Mouse (Mus musculus) heart, adult 2 months (tissue): ENCODE measurements around the gene Spire2. TPM values are rescaled to one million over a fixed set of nuclear protein-coding genes. Genes with fewer than 3 reads are reported as not detected.
"Not testable (repeated sequence)": the region's sequence is repeated elsewhere in the genome, so short reads cannot be mapped to it uniquely, and the experiment has no call there.

ENCODE experiments used
- DNase-seq, 2 experiments: peaks; one replicate each; pipeline ENCODE4 v3.0.0; 2021
- H3K27ac ChIP-seq: fragments of 200-600 bp; 2 replicates; pipeline ENCODE4 v1.8.1; 2022
- H3K27me3 ChIP-seq: fragments of 200-500 bp; 2 replicates; pipeline ENCODE4 v1.6.1; 2012; ENCODE audit warnings: mild to moderate bottlenecking, low read length, inconsistent platforms, mixed read lengths; ENCODE audit not compliant: control insufficient read depth, insufficient read depth
- H3K36me3 ChIP-seq: fragments of 200-500 bp; 2 replicates; pipeline ENCODE4 v1.6.1; 2012; ENCODE audit warnings: low read length, inconsistent platforms; ENCODE audit not compliant: control insufficient read depth, insufficient read depth
- H3K4me1 ChIP-seq: fragments of 200-500 bp; 2 replicates; pipeline ENCODE4 v1.6.1; 2011; ENCODE audit warnings: low read length; ENCODE audit not compliant: control insufficient read depth, insufficient read depth
- H3K4me3 ChIP-seq: fragments of 200-600 bp; 2 replicates; pipeline ENCODE4 v1.8.1; 2022
- H3K79me2 ChIP-seq: fragments of 200-500 bp; replicated peaks from 2 replicates; pipeline ENCODE4 v1.6.1; 2012; ENCODE audit warnings: mild to moderate bottlenecking, inconsistent platforms, low read length, moderate library complexity, mixed read lengths; ENCODE audit not compliant: control insufficient read depth, insufficient read depth
- H3K9ac ChIP-seq: fragments of 200-500 bp; 2 replicates; pipeline ENCODE4 v1.6.1; 2012; ENCODE audit warnings: low read depth, mild to moderate bottlenecking, control low read depth, inconsistent platforms, low read length, mixed read lengths
- CTCF ChIP-seq: fragments of 200-600 bp; IDR thresholded peaks from 2 replicates; pipeline ENCODE4 v1.8.1; 2022; ENCODE audit warnings: antibody characterized with exemption, mild to moderate bottlenecking, moderate library complexity
- EP300 ChIP-seq: fragments of 200-500 bp; IDR thresholded peaks from 2 replicates; pipeline ENCODE4 v1.6.1; 2011; ENCODE audit warnings: low read depth, low read length, control low read depth; ENCODE audit not compliant: insufficient read depth
- POLR2A ChIP-seq: fragments of 200-500 bp; IDR thresholded peaks from 2 replicates; pipeline ENCODE4 v1.6.1; 2011; ENCODE audit warnings: mild to moderate bottlenecking, low read depth, low read length, control low read depth; ENCODE audit not compliant: insufficient read depth
- WGBS: fragments of 180-500 bp; shearing (Covaris S2); methylation state at CpG from one replicate; pipeline ENCODE4 v1.1.7; 2018; 5-methylcytosine and 5-hydroxymethylcytosine counted together
- intact Hi-C: fragments of 180-260 bp; cut with DNase I; formaldehyde crosslinking; loops from one replicate; pipeline ENCODE4 v1.15.1; 2025
- polyA plus RNA-seq: library from polyadenylated mRNA; depleted of rRNA; stranded (reverse); fragments of >200 nt; gene quantifications from 2 replicates; pipeline ENCODE4 v1.2.3, GENCODE M21; 2012
- total RNA-seq, 2 experiments: library from RNA; stranded (reverse); gene quantifications; 2 replicates each; pipeline ENCODE4 v1.2.3; 2021

Spire2 gene
- total and polyA plus RNA-seq, 3 experiments, result 0.11 to 0.53 (median 0.26) TPM

- Histone ChIP-seq H3K27ac (no peak overlapping the region), H3K4me3 (no peak overlapping the region), H3K36me3 (no peaks in the 10 kb centered on the region), H3K27me3 (peaks cover 8% of the 10 kb centered on the region; the same call in 1 of the 2 replicates), H3K79me2 (no peaks in the 10 kb centered on the region), H3K4me1 (no peaks in the 10 kb centered on the region; the same call in 1 of the 2 replicates), H3K9ac (no peak overlapping the region)
- TF ChIP-seq EP300 (no peak), CTCF (no peak), POLR2A (no peak)
- no peak for DNase-seq
- intact Hi-C loops, result no loop called here
- 17% methylated on average over 16 of the region's 16 CpGs for WGBS
These were observed 79.3 kb downstream of the Spire2 start for GRCm38 (mm10) chr8:123411781-123412327.

GRCm38 (mm10) chr8:123412560-123413170 is 80.2 kb downstream of the Spire2 start:
- Histone ChIP-seq H3K9ac (no peak overlapping the region), H3K27ac (no peak overlapping the region), H3K4me1 (no peaks in the 10 kb centered on the region; the same call in 1 of the 2 replicates), H3K36me3 (no peaks in the 10 kb centered on the region), H3K79me2 (no peaks in the 10 kb centered on the region), H3K4me3 (no peak overlapping the region), H3K27me3 (peaks cover 8% of the 10 kb centered on the region; the same call in 1 of the 2 replicates)
- TF ChIP-seq EP300 (no peak), CTCF (no peak), POLR2A (no peak)
- WGBS, result 21% methylated on average over 12 of the region's 12 CpGs
- intact Hi-C loops, result no loop called here
- no peak for DNase-seq

- no peak for TF ChIP-seq EP300
- TF ChIP-seq POLR2A, result no peak
- no peak overlapping the region for H3K27ac ChIP-seq
- no peaks in the 10 kb centered on the region for H3K79me2 ChIP-seq
- no peak overlapping the region for H3K9ac ChIP-seq
- H3K4me1 ChIP-seq, result no peaks in the 10 kb centered on the region; the same call in 1 of the 2 replicates
- no peak for DNase-seq
- no peaks in the 10 kb centered on the region for H3K36me3 ChIP-seq
- H3K27me3 ChIP-seq, result peaks cover 8% of the 10 kb centered on the region; the same call in 1 of the 2 replicates
- intact Hi-C loops, result no loop called here
- 11% methylated on average over 9 of the region's 9 CpGs for WGBS
- no peak overlapping the region for H3K4me3 ChIP-seq
These were observed 81.7 kb downstream of the Spire2 start for GRCm38 (mm10) chr8:123414255-123414654.

- intact Hi-C loops, H3K9ac ChIP-seq, H3K4me3 ChIP-seq, H3K4me1 ChIP-seq, H3K36me3 ChIP-seq, H3K27me3 ChIP-seq, H3K79me2 ChIP-seq, DNase-seq, H3K27ac ChIP-seq: not testable (repeated sequence)
- 72% methylated on average over 5 of the region's 5 CpGs for WGBS
These were observed 82.6 kb downstream of the Spire2 start for GRCm38 (mm10) chr8:123414997-123415696.

GRCm38 (mm10) chr8:123415967-123416943 is 83.7 kb downstream of the Spire2 start:
- intact Hi-C loops, result no loop called here
- Histone ChIP-seq H3K4me3 (no peak overlapping the region), H3K9ac (no peak overlapping the region), H3K27ac (no peak overlapping the region), H3K4me1 (no peaks in the 10 kb centered on the region; the same call in 1 of the 2 replicates), H3K27me3 (peaks cover 5% of the 10 kb centered on the region; the same call in 1 of the 2 replicates), H3K36me3 (no peaks in the 10 kb centered on the region), H3K79me2 (no peaks in the 10 kb centered on the region)
- 50% methylated on average over 8 of the region's 8 CpGs for WGBS
- no peak for DNase-seq
- TF ChIP-seq CTCF, result peak; percentile 28; the same call in 1 of the 2 replicates
- no peak for TF ChIP-seq EP300
- TF ChIP-seq POLR2A, result no peak
